Comparison of ENCODE assay signal across 8 mouse cellular contexts in the genomic region with DNA sequence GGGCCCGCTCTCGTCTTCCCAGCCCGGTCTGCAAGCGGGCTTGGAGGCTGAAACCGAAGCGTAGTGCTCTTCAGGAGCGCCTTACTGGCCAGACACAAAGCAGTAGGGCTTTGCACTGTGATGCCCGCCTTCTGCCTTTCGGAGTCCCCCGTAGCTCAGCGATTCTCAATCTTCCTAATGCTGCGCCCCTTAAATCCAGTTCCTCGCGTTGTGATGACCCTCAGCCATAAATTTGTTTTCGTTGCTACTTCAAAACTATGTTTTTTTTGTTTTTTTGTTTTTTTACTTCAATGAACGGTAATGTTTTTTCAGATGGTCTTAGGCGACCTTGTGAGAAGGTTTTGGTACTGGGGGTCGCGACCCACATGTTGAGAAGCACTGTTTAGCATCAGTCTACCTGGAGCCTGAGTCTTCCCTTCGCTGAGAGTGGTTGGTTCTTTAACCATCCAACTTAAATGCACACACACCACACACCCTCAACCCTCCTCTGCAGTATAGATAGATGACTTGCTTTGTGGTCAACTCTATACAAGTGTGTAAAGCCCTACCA. TPM values are rescaled to one million over a fixed set of nuclear protein-coding genes. Genes with fewer than 3 reads are reported as not detected.
DNase-seq lines count a peak whose midpoint lies in the region; ATAC-seq and TF ChIP-seq lines count a peak whose summit lies in the region.

No protein-coding gene starts in this region.

- TF ChIP-seq CTCF in G1E (IDR thresholded peaks at IDR 0.05; ENCODE audit: low read depth, low read length), result no peak

- H3K27me3 ChIP-seq in heart, embryonic 10.5 days (ENCODE audit: insufficient read depth, poor library complexity, severe bottlenecking), result no peaks in the 10 kb centered on the region
- no peaks in the 10 kb centered on the region for H3K27me3 ChIP-seq in G1E (ENCODE audit: insufficient read depth, low read length)
- no peaks in the 10 kb centered on the region for H3K27me3 ChIP-seq in hindbrain, embryonic 10.5 days (ENCODE audit: insufficient read depth, poor library complexity, severe bottlenecking)

- no peak for ATAC-seq in G1E (ENCODE audit: extremely low read depth, insufficient number of reproducible peaks, low FRiP score, poor library complexity, severe bottlenecking)
- peak; percentile 14 for ATAC-seq in megakaryocyte progenitor cell, adult 5-6 weeks (replicated peaks; ENCODE audit: poor library complexity)

- DNase-seq in heart, embryonic 10.5 days (ENCODE audit: low spot score), result no peak
- DNase-seq in heart, postnatal 4 days, result no peak
- DNase-seq in G1E (ENCODE audit: low spot score) (no peak), adipocyte (ENCODE audit: low spot score) (no peak)
- no peak for DNase-seq in hindbrain, embryonic 10.5 days (ENCODE audit: low spot score)
- no peak for DNase-seq in right cerebral cortex, adult 2 months (ENCODE audit: low spot score in 2 of 2)
- DNase-seq in layer of hippocampus, postnatal 36 days, result no peak

- peak overlapping the region; percentile 97 for H3K4me3 ChIP-seq in heart, embryonic 10.5 days
- H3K4me3 ChIP-seq in G1E (ENCODE audit: low read depth, low read length), result peak overlapping the region; percentile 81
- H3K4me3 ChIP-seq in hindbrain, embryonic 10.5 days, result peak overlapping the region; percentile 95

- peaks cover 11% of the 10 kb centered on the region; the same call in 1 of the 2 replicates for H3K36me3 ChIP-seq in heart, embryonic 10.5 days
- peaks cover 29% of the 10 kb centered on the region for H3K36me3 ChIP-seq in G1E (replicated peaks)
- peaks cover 28% of the 10 kb centered on the region for H3K36me3 ChIP-seq in hindbrain, embryonic 10.5 days

- H3K4me1 ChIP-seq in heart, embryonic 10.5 days, result peaks cover 17% of the 10 kb centered on the region
- peaks cover 44% of the 10 kb centered on the region for H3K4me1 ChIP-seq in G1E (ENCODE audit: insufficient read depth, low read depth, low read length)
- H3K4me1 ChIP-seq in hindbrain, embryonic 10.5 days (replicated peaks), result peaks cover 21% of the 10 kb centered on the region

- H3K9me3 ChIP-seq in heart, embryonic 10.5 days, result no peaks in the 10 kb centered on the region
- H3K9me3 ChIP-seq in G1E (replicated peaks), result no peaks in the 10 kb centered on the region
- no peaks in the 10 kb centered on the region for H3K9me3 ChIP-seq in hindbrain, embryonic 10.5 days

- H3K27ac ChIP-seq in heart, embryonic 10.5 days, result peak overlapping the region; percentile 95
- H3K27ac ChIP-seq in hindbrain, embryonic 10.5 days, result peak overlapping the region; percentile 94

- WGBS in heart, embryonic 10.5 days, result 2% methylated on average over 20 of the region's 20 CpGs
- 2% methylated on average over 20 of the region's 20 CpGs for WGBS in hindbrain, embryonic 10.5 days

RNA-seq across cellular contexts. Expression of gene Psma6, which starts 15.2 kb away (rescaled TPM):
- 365 and 409 TPM in 2 replicates for polyA plus RNA-seq in heart, embryonic 10.5 days (2016; fragmentation: Nextera tagmentation; extraction: Ambion mirVana)
- 100 to 1,000 TPM; 192 to 195 TPM for total RNA-seq in heart, postnatal 4 days (2021)
- total RNA-seq in G1E (2014; fragmentation: Nextera tagmentation) (174 and 191 TPM in 2 replicates), G1E (2017) (518 and 536 TPM in 2 replicates)
- polyA plus RNA-seq in G1E (2012), result 26.6 and 37.1 TPM in 2 replicates
- polyA plus RNA-seq in hindbrain, embryonic 10.5 days (2016; fragmentation: Nextera tagmentation; extraction: Ambion mirVana), result 497 and 528 TPM in 2 replicates
- 372 and 397 TPM in 2 replicates for total RNA-seq in megakaryocyte progenitor cell, adult 5-6 weeks (2015)
- 362 TPM in 2 replicates for total RNA-seq in megakaryocyte progenitor cell, adult 5-6 weeks (2017)
- total RNA-seq in layer of hippocampus, postnatal 36 days (2021), result 100 to 1,000 TPM; 142 to 152 TPM
